Mouse (Mus musculus) heart, embryonic 10.5 days (tissue): ENCODE measurements around the gene Ptpdc1. TPM values are rescaled to one million over a fixed set of nuclear protein-coding genes. Genes with fewer than 3 reads are reported as not detected.

Experiments
- DNase-seq: peaks from one replicate; pipeline ENCODE4 v3.0.0-alpha.2; 2017; ENCODE audit warnings: low spot score
- H3K27ac ChIP-seq: fragments of 300-500 bp; sonication (generic); 2 replicates; pipeline ENCODE4 v1.5.1; 2016; ENCODE audit warnings: mild to moderate bottlenecking
- H3K27me3 ChIP-seq: fragments of 300-500 bp; sonication (generic); 2 replicates; pipeline ENCODE4 v1.6.1; 2016; ENCODE audit warnings: mild to moderate bottlenecking; ENCODE audit not compliant: poor library complexity, insufficient read depth, severe bottlenecking
- H3K36me3 ChIP-seq: fragments of 300-500 bp; sonication (generic); 2 replicates; pipeline ENCODE4 v1.6.1; 2016; ENCODE audit warnings: mild to moderate bottlenecking, moderate library complexity
- H3K4me1 ChIP-seq: fragments of 300-500 bp; sonication (generic); 2 replicates; pipeline ENCODE4 v1.6.1; 2016; ENCODE audit warnings: mild to moderate bottlenecking
- H3K4me3 ChIP-seq: fragments of 300-500 bp; sonication (generic); 2 replicates; pipeline ENCODE4 v1.5.1; 2016; ENCODE audit warnings: mild to moderate bottlenecking, moderate library complexity
- H3K9me3 ChIP-seq: fragments of 300-500 bp; sonication (generic); 2 replicates; pipeline ENCODE4 v1.6.1; 2016; ENCODE audit warnings: mild to moderate bottlenecking, moderate library complexity
- WGBS: fragments of 180-500 bp; shearing (Covaris S2); methylation state at CpG from one replicate; pipeline ENCODE4 v1.1.7; 2016; 5-methylcytosine and 5-hydroxymethylcytosine counted together
- polyA plus RNA-seq: library from polyadenylated mRNA; unstranded; fragments of >200 nt; fragmentation: Nextera tagmentation; extraction: Ambion mirVana; gene quantifications from 2 replicates; pipeline ENCODE4 v1.2.1, GENCODE M21; 2016

Ptpdc1 gene
- polyA plus RNA-seq, 1 experiment from 2014 or later, result 7.0 TPM

- H3K36me3 ChIP-seq, result no peaks in the 10 kb centered on the region
- H3K9me3 ChIP-seq, result no peaks in the 10 kb centered on the region
- peaks cover 1% of the 10 kb centered on the region for H3K27me3 ChIP-seq
- no peak overlapping the region for H3K27ac ChIP-seq
- DNase-seq, result no peak
- H3K4me1 ChIP-seq, result no peaks in the 10 kb centered on the region
- 85% methylated on average over 4 of the region's 4 CpGs for WGBS
- H3K4me3 ChIP-seq, result no peak overlapping the region
These were observed 21.2 kb upstream of the Ptpdc1 start for GRCm38 (mm10) chr13:48646696-48647095.

DNA sequence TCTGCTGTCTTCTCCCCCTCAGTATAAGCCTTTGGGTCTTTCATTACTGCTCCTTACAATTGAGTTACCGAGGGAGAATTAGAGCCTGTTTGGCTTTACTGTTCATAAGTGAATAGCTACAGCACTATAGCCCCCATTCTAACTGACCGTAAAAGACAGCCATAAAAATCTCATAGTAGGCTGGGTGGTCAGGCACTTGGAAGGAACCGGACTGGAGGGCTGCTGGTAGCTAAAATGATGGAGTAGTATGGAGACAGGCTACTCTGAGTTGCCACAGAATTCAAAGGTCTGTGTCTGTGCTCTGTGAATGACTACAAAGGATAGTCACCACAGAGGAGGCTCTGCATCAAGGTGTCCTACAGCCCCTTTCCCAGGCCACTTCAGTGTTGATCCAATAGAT is 18.5 kb upstream of the Ptpdc1 start:
- peak; percentile 54 for DNase-seq
- WGBS, result 84% methylated on average over 3 of the region's 3 CpGs
- Histone ChIP-seq H3K4me3 (no peak overlapping the region), H3K27ac (no peak overlapping the region), H3K36me3 (no peaks in the 10 kb centered on the region), H3K9me3 (no peaks in the 10 kb centered on the region), H3K4me1 (no peaks in the 10 kb centered on the region), H3K27me3 (no peaks in the 10 kb centered on the region)

DNA sequence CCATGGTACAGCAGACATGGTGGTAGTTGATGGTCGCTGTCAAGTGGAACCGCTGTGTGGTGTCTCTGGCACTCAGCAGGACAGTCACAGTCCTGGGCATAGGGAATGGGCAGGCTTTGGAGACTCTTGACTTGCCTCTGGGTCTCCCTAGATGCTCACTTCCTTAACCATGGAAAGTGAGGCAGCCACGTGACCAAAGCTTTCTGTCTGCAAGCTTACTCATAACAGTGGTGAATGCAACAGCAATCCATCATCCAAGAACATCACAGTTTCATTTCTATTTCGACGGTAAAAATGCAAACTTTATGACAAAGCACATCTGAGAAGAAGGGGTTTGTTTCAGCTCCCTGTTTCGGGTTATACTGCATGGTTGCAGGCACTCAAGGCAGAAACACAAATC is 17.6 kb upstream of the Ptpdc1 start:
- H3K9me3 ChIP-seq, result no peaks in the 10 kb centered on the region
- peak; percentile 19 for DNase-seq
- H3K27me3 ChIP-seq, result no peaks in the 10 kb centered on the region
- H3K4me1 ChIP-seq, result no peaks in the 10 kb centered on the region
- H3K4me3 ChIP-seq, result no peak overlapping the region
- no peaks in the 10 kb centered on the region for H3K36me3 ChIP-seq
- WGBS, result 83% methylated on average over 6 of the region's 6 CpGs
- H3K27ac ChIP-seq, result no peak overlapping the region

DNA sequence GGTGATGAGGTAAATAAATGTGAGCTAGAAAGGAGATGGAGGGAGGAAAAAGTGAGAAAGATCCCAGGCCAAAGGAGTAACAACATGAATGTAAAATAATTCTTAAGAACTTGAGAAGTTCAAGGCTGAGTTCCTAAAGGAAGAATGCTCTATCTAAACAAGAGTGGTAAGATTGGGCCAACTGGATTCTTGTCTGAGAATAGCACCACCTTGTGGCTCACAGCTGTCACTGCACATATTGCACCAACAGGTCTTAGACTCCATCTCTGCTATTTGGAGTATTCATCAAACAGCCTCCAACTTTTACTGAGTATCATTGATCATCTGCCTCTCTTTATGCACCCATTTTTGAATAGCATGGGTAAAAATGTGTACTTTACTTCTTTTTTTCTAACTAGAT is 14.1 kb upstream of the Ptpdc1 start:
- no peak for DNase-seq
- no peaks in the 10 kb centered on the region for H3K4me1 ChIP-seq
- H3K27ac ChIP-seq, result no peak overlapping the region
- H3K36me3 ChIP-seq, result no peaks in the 10 kb centered on the region
- H3K9me3 ChIP-seq, result no peaks in the 10 kb centered on the region
- no peak overlapping the region for H3K4me3 ChIP-seq
- H3K27me3 ChIP-seq, result peaks cover 8% of the 10 kb centered on the region; the same call in 1 of the 2 replicates

- Histone ChIP-seq H3K27me3 (peaks cover 8% of the 10 kb centered on the region; the same call in 1 of the 2 replicates), H3K27ac (no peak overlapping the region), H3K9me3 (no peaks in the 10 kb centered on the region), H3K4me1 (no peaks in the 10 kb centered on the region), H3K36me3 (no peaks in the 10 kb centered on the region), H3K4me3 (no peak overlapping the region)
- WGBS, result 51% methylated on average over 2 of the region's 2 CpGs
- DNase-seq, result no peak
These were observed 12.2 kb upstream of the Ptpdc1 start for GRCm38 (mm10) chr13:48637706-48638105.

DNA sequence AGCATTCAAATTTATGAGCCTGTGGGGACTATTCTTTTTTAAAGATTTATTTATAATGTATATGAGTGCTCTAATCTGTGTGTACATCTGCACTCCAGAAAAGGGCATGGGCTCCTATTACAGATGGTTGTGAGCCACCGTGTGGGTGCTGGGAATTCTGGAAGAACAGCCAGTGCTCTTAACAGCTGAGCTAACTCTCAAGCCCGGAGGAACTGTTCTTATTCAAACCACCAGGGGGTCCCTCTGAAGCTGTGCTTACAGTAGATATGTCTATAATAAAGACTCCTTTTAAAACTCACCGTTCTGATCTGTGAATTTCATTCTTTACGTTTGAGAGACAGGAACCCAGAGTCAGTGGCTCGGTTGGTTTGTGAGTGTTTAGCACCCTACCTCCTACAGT is 6.2 kb upstream of the Ptpdc1 start:
- no peak for DNase-seq
- Histone ChIP-seq H3K27ac (no peak overlapping the region), H3K36me3 (no peaks in the 10 kb centered on the region), H3K4me1 (no peaks in the 10 kb centered on the region), H3K9me3 (no peaks in the 10 kb centered on the region), H3K4me3 (no peak overlapping the region), H3K27me3 (peaks cover 9% of the 10 kb centered on the region; the same call in 1 of the 2 replicates)
- 71% methylated on average over 5 of the region's 5 CpGs for WGBS

DNA sequence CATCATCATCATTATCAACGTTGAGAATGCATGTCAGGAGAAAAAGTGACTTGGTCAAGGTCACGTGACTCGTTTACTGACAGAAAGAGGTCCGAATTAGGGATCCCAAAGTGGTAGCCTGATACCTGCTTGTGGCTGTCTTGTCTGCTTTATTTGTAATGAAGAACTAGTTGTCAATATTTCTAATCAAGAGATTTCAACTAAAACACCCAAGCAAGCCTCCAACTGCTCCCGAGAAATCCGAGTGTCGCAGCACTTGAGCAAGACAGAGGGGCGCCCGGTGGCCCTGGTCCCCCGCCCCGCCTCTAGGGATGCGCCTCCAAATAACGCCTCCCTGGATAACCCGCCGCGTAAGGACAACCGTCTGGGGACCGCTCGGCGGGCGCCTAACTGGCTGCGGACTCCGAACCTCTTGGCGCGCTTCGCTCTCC is 481 bp downstream of the Ptpdc1 start:
- no peaks in the 10 kb centered on the region for H3K9me3 ChIP-seq
- 4% methylated on average over 26 of the region's 26 CpGs for WGBS
- peak overlapping the region; percentile 79 for H3K4me3 ChIP-seq
- H3K27ac ChIP-seq, result peak overlapping the region; percentile 92
- peaks cover 6% of the 10 kb centered on the region; the same call in 1 of the 2 replicates for H3K27me3 ChIP-seq
- H3K4me1 ChIP-seq, result peaks cover 7% of the 10 kb centered on the region; the same call in 1 of the 2 replicates
- H3K36me3 ChIP-seq, result no peaks in the 10 kb centered on the region
- no peak for DNase-seq

DNA sequence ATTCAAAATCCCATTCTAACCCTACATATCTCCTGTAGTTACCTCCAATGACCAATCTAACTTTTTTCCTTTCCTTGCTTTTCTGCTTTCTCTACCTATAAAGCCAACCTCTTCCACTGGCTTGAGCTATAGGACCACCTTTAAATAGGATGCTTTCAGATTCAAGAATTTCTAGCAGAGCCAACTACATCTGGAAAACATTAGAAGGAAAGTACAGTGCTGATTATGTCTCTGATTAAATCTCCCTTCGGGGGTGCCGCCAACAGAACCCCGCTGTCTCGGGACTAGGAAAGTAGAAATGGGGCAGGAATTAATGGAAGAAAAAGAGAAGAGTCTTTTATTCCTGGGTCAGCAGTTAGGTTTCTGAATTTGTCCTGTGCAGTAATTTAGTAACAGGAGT is 6.6 kb downstream of the Ptpdc1 start:
- DNase-seq, result no peak
- Histone ChIP-seq H3K36me3 (peaks cover 4% of the 10 kb centered on the region; the same call in 1 of the 2 replicates), H3K4me1 (no peaks in the 10 kb centered on the region), H3K27ac (no peak overlapping the region), H3K27me3 (no peaks in the 10 kb centered on the region), H3K9me3 (peaks cover 10% of the 10 kb centered on the region), H3K4me3 (no peak overlapping the region)
- 75% methylated on average over 4 of the region's 4 CpGs for WGBS

- H3K9me3 ChIP-seq, result peaks cover 10% of the 10 kb centered on the region
- H3K27me3 ChIP-seq, result no peaks in the 10 kb centered on the region
- no peak overlapping the region for H3K27ac ChIP-seq
- H3K4me3 ChIP-seq, result no peak overlapping the region
- H3K4me1 ChIP-seq, result no peaks in the 10 kb centered on the region
- H3K36me3 ChIP-seq, result peaks cover 4% of the 10 kb centered on the region; the same call in 1 of the 2 replicates
- DNase-seq, result no peak
These were observed 7.7 kb downstream of the Ptpdc1 start for GRCm38 (mm10) chr13:48617774-48618173.

DNA sequence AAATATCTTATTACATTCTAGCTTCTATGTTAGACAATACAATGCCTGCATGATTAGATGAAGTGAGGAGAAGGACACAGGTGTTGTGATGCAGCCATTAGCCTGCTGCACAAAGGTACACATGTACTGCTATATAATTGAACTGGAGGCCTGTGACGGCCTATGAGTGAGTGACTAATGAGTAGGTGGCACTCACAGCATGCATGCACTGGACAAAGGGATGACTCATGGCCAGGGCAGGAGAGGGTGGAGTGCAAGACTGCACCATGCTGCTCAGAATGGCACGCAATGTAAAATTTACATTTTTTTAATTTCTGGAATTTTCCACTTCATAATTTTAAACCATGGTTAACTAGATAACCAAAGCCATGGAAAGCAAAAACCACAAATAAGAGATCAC is 10.9 kb downstream of the Ptpdc1 start:
- WGBS, result 96% methylated on average over 2 of the region's 2 CpGs
- Histone ChIP-seq H3K27ac (no peak overlapping the region), H3K4me3 (no peak overlapping the region), H3K27me3 (no peaks in the 10 kb centered on the region), H3K36me3 (peaks cover 4% of the 10 kb centered on the region; the same call in 1 of the 2 replicates), H3K4me1 (no peaks in the 10 kb centered on the region), H3K9me3 (peaks cover 10% of the 10 kb centered on the region)
- DNase-seq, result no peak

- Histone ChIP-seq H3K36me3 (no peaks in the 10 kb centered on the region), H3K9me3 (no peaks in the 10 kb centered on the region), H3K4me3 (no peak overlapping the region), H3K27me3 (no peaks in the 10 kb centered on the region), H3K27ac (no peak overlapping the region), H3K4me1 (peaks cover 14% of the 10 kb centered on the region)
- DNase-seq, result no peak
- WGBS, result 75% methylated on average over 5 of the region's 5 CpGs
These were observed 16.4 kb downstream of the Ptpdc1 start for GRCm38 (mm10) chr13:48609106-48609505.

DNA sequence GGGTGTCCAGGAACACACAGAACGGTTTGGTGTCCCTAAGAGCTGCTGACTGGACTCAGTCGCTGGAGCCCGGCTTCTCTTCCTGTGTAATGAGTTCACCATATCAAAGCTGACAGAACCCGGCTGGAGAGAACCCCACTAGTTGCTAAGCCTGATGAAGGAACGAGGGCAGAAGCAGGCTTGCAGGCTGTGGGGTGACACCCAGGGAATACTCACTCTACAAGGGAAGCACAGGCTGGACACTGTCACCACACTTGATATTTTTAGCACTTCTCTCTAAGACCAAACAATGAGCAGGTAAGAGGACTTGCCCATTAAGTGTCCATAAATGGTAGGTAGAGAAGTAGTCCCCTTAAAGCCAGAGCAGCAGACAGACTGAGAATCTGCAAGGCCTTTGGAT is 20.9 kb downstream of the Ptpdc1 start:
- DNase-seq, result no peak
- Histone ChIP-seq H3K27me3 (no peaks in the 10 kb centered on the region), H3K4me3 (no peak overlapping the region), H3K9me3 (no peaks in the 10 kb centered on the region), H3K27ac (peak overlapping the region; percentile 65; the same call in 1 of the 2 replicates), H3K4me1 (peaks cover 14% of the 10 kb centered on the region), H3K36me3 (no peaks in the 10 kb centered on the region)
- WGBS, result 57% methylated on average over 5 of the region's 5 CpGs

GRCm38 (mm10) chr13:48603296-48603695 is 22.2 kb downstream of the Ptpdc1 start:
- no peak for DNase-seq
- WGBS, result 79% methylated on average over 3 of the region's 3 CpGs
- Histone ChIP-seq H3K4me3 (no peak overlapping the region), H3K9me3 (no peaks in the 10 kb centered on the region), H3K4me1 (peaks cover 12% of the 10 kb centered on the region), H3K27ac (no peak overlapping the region), H3K36me3 (no peaks in the 10 kb centered on the region), H3K27me3 (no peaks in the 10 kb centered on the region)

GRCm38 (mm10) chr13:48594605-48595004 is 30.9 kb downstream of the Ptpdc1 start:
- Histone ChIP-seq H3K9me3 (no peaks in the 10 kb centered on the region), H3K4me1 (peaks cover 8% of the 10 kb centered on the region; the same call in 1 of the 2 replicates), H3K4me3 (no peak overlapping the region), H3K27me3 (no peaks in the 10 kb centered on the region), H3K36me3 (no peaks in the 10 kb centered on the region), H3K27ac (no peak overlapping the region)
- no peak for DNase-seq
- WGBS, result 54% methylated on average over 7 of the region's 7 CpGs
